Mouse (Mus musculus) natural killer cell, adult 2 months (primary cell): Measurements from ENCODE around the gene 3110082J24Rik.
A peak's percentile ranks its signal among the peaks of the same experiment; 100 is the strongest.

ENCODE experiments used
- DNase-seq, 2 experiments: peaks; one replicate each; pipeline ENCODE4 v3.0.0; 2022; ENCODE audit warnings: low spot score in 2 of 2

Gene 3110082J24Rik

GRCm38 (mm10) chr5:30118018-30118417 lies 12.1 kb upstream of the 3110082J24Rik start:
- DNase-seq, result no peak

GRCm38 (mm10) chr5:30115718-30116117 lies 9.8 kb upstream of the 3110082J24Rik start:
- no peak for DNase-seq

- no peak for DNase-seq
Measured at GRCm38 (mm10) chr5:30114761-30115140, 8.9 kb upstream of the 3110082J24Rik start.

- DNase-seq, result peak in 1 of 2 experiments; percentile 36
Measured at GRCm38 (mm10) chr5:30113881-30114760, 8.2 kb upstream of the 3110082J24Rik start.

GRCm38 (mm10) chr5:30112533-30113068 lies 6.7 kb upstream of the 3110082J24Rik start:
- DNase-seq, result no peak

GRCm38 (mm10) chr5:30111771-30112170 lies 5.9 kb upstream of the 3110082J24Rik start:
- DNase-seq, result no peak

GRCm38 (mm10) chr5:30111126-30111525 lies 5.2 kb upstream of the 3110082J24Rik start:
- no peak for DNase-seq

- no peak for DNase-seq
Measured at GRCm38 (mm10) chr5:30110371-30111060, 4.6 kb upstream of the 3110082J24Rik start.

GRCm38 (mm10) chr5:30109899-30110298 lies 4.0 kb upstream of the 3110082J24Rik start:
- DNase-seq, result no peak

- no peak for DNase-seq
Measured at GRCm38 (mm10) chr5:30108233-30108632, 2.3 kb upstream of the 3110082J24Rik start.

- no peak for DNase-seq
Measured at GRCm38 (mm10) chr5:30107611-30108041, 1.7 kb upstream of the 3110082J24Rik start.

GRCm38 (mm10) chr5:30107186-30107585 lies 1.3 kb upstream of the 3110082J24Rik start:
- DNase-seq, result no peak

GRCm38 (mm10) chr5:30106756-30107155 lies 870 bp upstream of the 3110082J24Rik start:
- no peak for DNase-seq

- no peak for DNase-seq
Measured at GRCm38 (mm10) chr5:30104841-30105667, 832 bp downstream of the 3110082J24Rik start, which contains the start of gene Garem2. Garem2 (plus strand) TSS chr5:30105161.

GRCm38 (mm10) chr5:30104339-30104738 lies 1.5 kb downstream of the 3110082J24Rik start:
- DNase-seq, result no peak

- DNase-seq, result no peak
Measured at GRCm38 (mm10) chr5:30103340-30103739, 2.5 kb downstream of the 3110082J24Rik start.

- DNase-seq, result no peak
Measured at GRCm38 (mm10) chr5:30098260-30098659, 7.6 kb downstream of the 3110082J24Rik start.

- DNase-seq, result no peak
Measured at GRCm38 (mm10) chr5:30095731-30096130, 10.2 kb downstream of the 3110082J24Rik start.

- no peak for DNase-seq
Measured at GRCm38 (mm10) chr5:30094399-30094798, 11.5 kb downstream of the 3110082J24Rik start.

- no peak for DNase-seq
Measured at GRCm38 (mm10) chr5:30092701-30093100, 13.2 kb downstream of the 3110082J24Rik start.
